Mouse (Mus musculus): ENCODE measurements at regions not wholly inside any gene's neighbourhood (a gene's known extent, or its start where the extent isn't known, plus 50 kb on each side); places are given as distances from the start of the nearest gene placed in this dataset.

GRCm38 (mm10) chr12:15659755-15660154 is 157.0 kb downstream of the Trib2 start:
- no peak overlapping the region for H3K9ac ChIP-seq (replicated peaks; ENCODE audit: low read length)
- H3K27ac ChIP-seq (ENCODE audit: low read length) = no peak overlapping the region
- no peak overlapping the region for H3K4me3 ChIP-seq (ENCODE audit: low read length)
- H3K36me3 ChIP-seq (ENCODE audit: insufficient read depth, low read length) = no peaks in the 10 kb centered on the region
- ATAC-seq (ENCODE audit: low FRiP score, low TSS enrichment) = no peak
- H3K27me3 ChIP-seq (ENCODE audit: insufficient read depth, low read length) = no peaks in the 10 kb centered on the region
- no peaks in the 10 kb centered on the region for H3K9me3 ChIP-seq (ENCODE audit: low read length)
- H3K4me1 ChIP-seq (ENCODE audit: insufficient read depth, low read length) = no peaks in the 10 kb centered on the region
- no peak overlapping the region for H3K4me2 ChIP-seq (replicated peaks; ENCODE audit: low read depth, low read length)
- WGBS = 61% methylated on average over 2 of the region's 2 CpGs

GRCm38 (mm10) chr12:15659332-15659731 is 157.4 kb downstream of the Trib2 start:
- Histone ChIP-seq H3K36me3 (ENCODE audit: insufficient read depth, low read length) (no peaks in the 10 kb centered on the region), H3K27me3 (ENCODE audit: insufficient read depth, low read length) (no peaks in the 10 kb centered on the region), H3K9me3 (ENCODE audit: low read length) (no peaks in the 10 kb centered on the region), H3K4me1 (ENCODE audit: insufficient read depth, low read length) (no peaks in the 10 kb centered on the region), H3K4me3 (ENCODE audit: low read length) (no peak overlapping the region), H3K9ac (replicated peaks; ENCODE audit: low read length) (no peak overlapping the region), H3K4me2 (replicated peaks; ENCODE audit: low read depth, low read length) (no peak overlapping the region), H3K27ac (ENCODE audit: low read length) (no peak overlapping the region)
- WGBS = 60% methylated on average over 2 of the region's 2 CpGs
- ATAC-seq (ENCODE audit: low FRiP score, low TSS enrichment) = no peak

- no peak overlapping the region for H3K9ac ChIP-seq (replicated peaks; ENCODE audit: low read length)
- H3K4me2 ChIP-seq (replicated peaks; ENCODE audit: low read depth, low read length) = no peak overlapping the region
- H3K27ac ChIP-seq (ENCODE audit: low read length) = no peak overlapping the region
- no peaks in the 10 kb centered on the region for H3K36me3 ChIP-seq (ENCODE audit: insufficient read depth, low read length)
- no peaks in the 10 kb centered on the region for H3K9me3 ChIP-seq (ENCODE audit: low read length)
- WGBS = 89% methylated on average over 3 of the region's 3 CpGs
- no peak overlapping the region for H3K4me3 ChIP-seq (ENCODE audit: low read length)
- 0 out of 2 replicates have a peak, but pooled peaks cover 4% of the 10 kb centered on the region for H3K4me1 ChIP-seq (ENCODE audit: insufficient read depth, low read length)
- no peak for ATAC-seq (ENCODE audit: low FRiP score, low TSS enrichment)
- H3K27me3 ChIP-seq (ENCODE audit: insufficient read depth, low read length) = no peaks in the 10 kb centered on the region
Observed at GRCm38 (mm10) chr12:15657748-15658251, 158.9 kb downstream of the Trib2 start.

- Histone ChIP-seq H3K9ac (replicated peaks; ENCODE audit: low read length) (no peak overlapping the region), H3K27me3 (ENCODE audit: insufficient read depth, low read length) (no peaks in the 10 kb centered on the region), H3K27ac (ENCODE audit: low read length) (no peak overlapping the region), H3K9me3 (ENCODE audit: low read length) (no peaks in the 10 kb centered on the region), H3K4me2 (replicated peaks; ENCODE audit: low read depth, low read length) (no peak overlapping the region), H3K4me1 (ENCODE audit: insufficient read depth, low read length) (0 out of 2 replicates have a peak, but pooled peaks cover 4% of the 10 kb centered on the region), H3K4me3 (ENCODE audit: low read length) (no peak overlapping the region), H3K36me3 (ENCODE audit: insufficient read depth, low read length) (no peaks in the 10 kb centered on the region)
- no peak for ATAC-seq (ENCODE audit: low FRiP score, low TSS enrichment)
- 93% methylated on average over 4 of the region's 4 CpGs for WGBS
Observed at GRCm38 (mm10) chr12:15654585-15654984, 162.1 kb downstream of the Trib2 start.

- WGBS = 50% methylated on average over 8 of the region's 8 CpGs
- no peak overlapping the region for H3K4me2 ChIP-seq (replicated peaks; ENCODE audit: low read depth, low read length)
- 0 out of 2 replicates have a peak, but pooled peaks cover 4% of the 10 kb centered on the region for H3K4me1 ChIP-seq (ENCODE audit: insufficient read depth, low read length)
- H3K27ac ChIP-seq (ENCODE audit: low read length) = no peak overlapping the region
- ATAC-seq (ENCODE audit: low FRiP score, low TSS enrichment) = no peak
- H3K4me3 ChIP-seq (ENCODE audit: low read length) = no peak overlapping the region
- no peak overlapping the region for H3K9ac ChIP-seq (replicated peaks; ENCODE audit: low read length)
- no peaks in the 10 kb centered on the region for H3K36me3 ChIP-seq (ENCODE audit: insufficient read depth, low read length)
- H3K27me3 ChIP-seq (ENCODE audit: insufficient read depth, low read length) = no peaks in the 10 kb centered on the region
- no peaks in the 10 kb centered on the region for H3K9me3 ChIP-seq (ENCODE audit: low read length)
Observed at GRCm38 (mm10) chr12:15653357-15653763, 163.4 kb downstream of the Trib2 start.

GRCm38 (mm10) chr12:15651293-15651692 is 165.4 kb downstream of the Trib2 start:
- Histone ChIP-seq H3K4me1 (ENCODE audit: insufficient read depth, low read length) (0 out of 2 replicates have a peak, but pooled peaks cover 4% of the 10 kb centered on the region), H3K9me3 (ENCODE audit: low read length) (no peaks in the 10 kb centered on the region), H3K36me3 (ENCODE audit: insufficient read depth, low read length) (no peaks in the 10 kb centered on the region), H3K4me2 (replicated peaks; ENCODE audit: low read depth, low read length) (no peak overlapping the region), H3K9ac (replicated peaks; ENCODE audit: low read length) (no peak overlapping the region), H3K27ac (ENCODE audit: low read length) (no peak overlapping the region), H3K4me3 (ENCODE audit: low read length) (no peak overlapping the region), H3K27me3 (ENCODE audit: insufficient read depth, low read length) (no peaks in the 10 kb centered on the region)
- ATAC-seq (ENCODE audit: low FRiP score, low TSS enrichment) = no peak
- 74% methylated on average over 2 of the region's 2 CpGs for WGBS

- no peak overlapping the region for H3K4me3 ChIP-seq (ENCODE audit: low read length)
- no peaks in the 10 kb centered on the region for H3K27me3 ChIP-seq (ENCODE audit: insufficient read depth, low read length)
- H3K9ac ChIP-seq (replicated peaks; ENCODE audit: low read length) = no peak overlapping the region
- H3K4me1 ChIP-seq (ENCODE audit: insufficient read depth, low read length) = 0 out of 2 replicates have a peak, but pooled peaks cover 4% of the 10 kb centered on the region
- WGBS = 58% methylated on average over 4 of the region's 4 CpGs
- H3K4me2 ChIP-seq (replicated peaks; ENCODE audit: low read depth, low read length) = no peak overlapping the region
- H3K27ac ChIP-seq (ENCODE audit: low read length) = no peak overlapping the region
- H3K36me3 ChIP-seq (ENCODE audit: insufficient read depth, low read length) = no peaks in the 10 kb centered on the region
- H3K9me3 ChIP-seq (ENCODE audit: low read length) = no peaks in the 10 kb centered on the region
- ATAC-seq (ENCODE audit: low FRiP score, low TSS enrichment) = no peak
Observed at GRCm38 (mm10) chr12:15649906-15650305, 166.8 kb downstream of the Trib2 start.

- Histone ChIP-seq H3K27me3 (ENCODE audit: insufficient read depth, low read length) (no peaks in the 10 kb centered on the region), H3K27ac (ENCODE audit: low read length) (no peak overlapping the region), H3K4me2 (replicated peaks; ENCODE audit: low read depth, low read length) (no peak overlapping the region), H3K36me3 (ENCODE audit: insufficient read depth, low read length) (no peaks in the 10 kb centered on the region), H3K4me3 (ENCODE audit: low read length) (no peak overlapping the region), H3K9me3 (ENCODE audit: low read length) (no peaks in the 10 kb centered on the region), H3K4me1 (ENCODE audit: insufficient read depth, low read length) (0 out of 2 replicates have a peak, but pooled peaks cover 4% of the 10 kb centered on the region), H3K9ac (replicated peaks; ENCODE audit: low read length) (no peak overlapping the region)
- 67% methylated on average over 1 of the region's 1 CpGs for WGBS
- no peak for ATAC-seq (ENCODE audit: low FRiP score, low TSS enrichment)
Observed at GRCm38 (mm10) chr12:15649226-15649625, 167.5 kb downstream of the Trib2 start.

- Histone ChIP-seq H3K9ac (replicated peaks; ENCODE audit: low read length) (no peak overlapping the region), H3K9me3 (ENCODE audit: low read length) (no peaks in the 10 kb centered on the region), H3K4me3 (ENCODE audit: low read length) (no peak overlapping the region), H3K27me3 (ENCODE audit: insufficient read depth, low read length) (no peaks in the 10 kb centered on the region), H3K4me2 (replicated peaks; ENCODE audit: low read depth, low read length) (no peak overlapping the region), H3K36me3 (ENCODE audit: insufficient read depth, low read length) (no peaks in the 10 kb centered on the region), H3K4me1 (ENCODE audit: insufficient read depth, low read length) (no peaks in the 10 kb centered on the region), H3K27ac (ENCODE audit: low read length) (no peak overlapping the region)
- 70% methylated on average over 9 of the region's 9 CpGs for WGBS
- no peak for ATAC-seq (ENCODE audit: low FRiP score, low TSS enrichment)
Observed at GRCm38 (mm10) chr12:15644074-15644672, 172.5 kb downstream of the Trib2 start.

- Histone ChIP-seq H3K27ac (ENCODE audit: low read length) (no peak overlapping the region), H3K4me1 (ENCODE audit: insufficient read depth, low read length) (no peaks in the 10 kb centered on the region), H3K4me2 (replicated peaks; ENCODE audit: low read depth, low read length) (no peak overlapping the region), H3K9ac (replicated peaks; ENCODE audit: low read length) (no peak overlapping the region), H3K36me3 (ENCODE audit: insufficient read depth, low read length) (no peaks in the 10 kb centered on the region), H3K27me3 (ENCODE audit: insufficient read depth, low read length) (no peaks in the 10 kb centered on the region), H3K4me3 (ENCODE audit: low read length) (no peak overlapping the region), H3K9me3 (ENCODE audit: low read length) (no peaks in the 10 kb centered on the region)
- no peak for ATAC-seq (ENCODE audit: low FRiP score, low TSS enrichment)
- 62% methylated on average over 3 of the region's 3 CpGs for WGBS
Observed at GRCm38 (mm10) chr12:15643669-15644068, 173.1 kb downstream of the Trib2 start.
